Mouse (Mus musculus) 416B (cell line): ENCODE measurements at regions not wholly inside any gene's neighbourhood (a gene's known extent, or its start where the extent isn't known, plus 50 kb on each side); places are given as distances from the start of the nearest gene placed in this dataset.

Source experiments
- DNase-seq: peaks from one replicate; pipeline ENCODE4 v3.0.0; 2011; ENCODE audit warnings: low read depth

DNA sequence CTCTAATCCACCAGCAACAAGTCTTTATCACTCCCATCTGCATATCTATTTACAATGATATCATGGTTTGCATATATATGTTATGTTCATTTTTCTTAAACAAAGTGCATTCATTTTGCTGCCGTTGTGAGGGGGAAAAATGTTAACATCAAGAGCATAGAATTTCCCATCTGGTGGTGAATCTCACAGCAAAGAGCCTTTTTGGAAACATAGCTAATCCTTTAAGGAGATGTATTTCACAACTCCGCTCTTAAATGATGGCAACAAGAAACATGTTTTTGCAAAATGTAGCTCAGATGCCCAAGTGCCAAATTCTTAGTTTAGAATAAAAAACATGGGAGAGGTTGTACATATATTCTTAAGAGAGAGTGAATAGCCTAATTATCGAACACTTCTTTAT lies 99.3 kb upstream of the Col1a2 start:
- DNase-seq, result no peak

DNA sequence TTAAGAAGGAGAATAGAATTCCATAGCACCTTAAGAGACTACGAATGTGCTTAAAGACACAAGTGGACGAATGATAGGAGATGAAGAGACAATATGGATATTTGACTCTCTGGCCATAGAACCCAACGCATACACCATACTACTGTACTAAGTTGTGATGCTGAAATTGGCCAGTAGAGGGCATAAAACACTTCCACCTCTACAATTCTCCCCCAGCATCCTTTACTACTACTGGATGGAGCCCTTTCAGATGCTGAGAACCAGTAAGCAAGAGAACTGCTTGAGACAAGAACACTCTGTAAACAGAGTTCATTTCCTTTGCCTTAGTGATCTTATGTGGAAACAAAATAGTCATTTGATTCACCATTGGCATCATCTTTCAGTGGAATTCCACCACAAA lies 96.9 kb upstream of the Col1a2 start:
- DNase-seq, result peak; percentile 40

DNA sequence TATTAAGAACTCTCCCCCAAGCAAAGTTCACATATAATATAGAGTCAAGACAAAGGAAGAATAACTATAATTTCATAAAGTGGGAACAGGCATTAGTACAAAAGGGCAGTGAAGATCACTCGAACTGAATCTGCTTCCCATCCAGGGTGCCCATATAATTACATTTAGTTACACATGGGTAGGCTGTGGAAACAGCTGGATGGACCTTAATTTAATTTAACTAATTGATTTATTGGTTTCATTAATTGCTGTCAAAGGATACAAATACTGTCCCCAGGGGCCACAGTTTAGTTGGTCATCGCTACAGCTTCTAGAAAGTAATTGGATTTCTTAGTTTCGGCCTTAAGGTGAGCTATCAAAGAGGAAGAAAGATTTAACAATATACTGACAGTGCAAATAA lies 91.4 kb upstream of the Col1a2 start:
- DNase-seq, result no peak

DNA sequence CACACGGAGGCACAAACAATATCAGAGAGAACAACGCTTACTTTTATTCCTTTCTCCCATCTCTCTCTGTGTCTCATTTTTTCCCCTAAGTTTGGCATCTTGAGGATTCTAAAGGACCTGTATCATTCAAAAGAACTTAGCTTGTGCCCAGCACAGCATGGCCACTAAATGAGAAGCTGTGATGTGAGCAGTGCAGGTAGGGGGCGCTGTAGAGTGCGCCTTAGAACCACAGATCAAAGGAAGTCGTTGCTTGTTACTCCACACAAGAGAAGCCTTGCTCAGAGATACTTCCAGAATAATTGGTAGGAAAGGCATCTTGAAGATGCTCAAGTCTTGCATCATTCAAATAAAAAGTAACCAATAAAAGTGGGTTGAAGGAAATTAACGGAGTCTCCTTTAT lies 90.4 kb upstream of the Col1a2 start:
- DNase-seq, result peak; percentile 59

DNA sequence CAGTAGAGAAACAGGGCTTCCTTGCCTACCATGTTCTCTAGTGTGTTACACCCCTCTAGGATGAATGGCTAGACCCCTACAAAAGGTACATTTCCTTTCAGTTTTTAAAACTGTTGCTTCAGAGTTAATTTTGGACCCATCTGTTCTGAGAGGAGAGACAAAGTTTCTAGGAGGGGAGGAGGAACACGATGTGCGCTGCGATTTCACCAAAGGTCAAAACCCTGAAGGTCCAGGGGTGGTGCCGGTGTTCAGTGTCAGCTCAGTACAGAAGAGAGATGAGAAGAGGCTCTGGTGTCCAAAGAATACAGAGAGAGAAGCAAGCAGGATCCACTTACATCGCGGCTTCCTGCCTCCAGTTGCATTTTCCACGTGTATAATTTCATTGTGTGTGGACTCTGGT lies 89.4 kb upstream of the Col1a2 start:
- DNase-seq, result no peak

DNA sequence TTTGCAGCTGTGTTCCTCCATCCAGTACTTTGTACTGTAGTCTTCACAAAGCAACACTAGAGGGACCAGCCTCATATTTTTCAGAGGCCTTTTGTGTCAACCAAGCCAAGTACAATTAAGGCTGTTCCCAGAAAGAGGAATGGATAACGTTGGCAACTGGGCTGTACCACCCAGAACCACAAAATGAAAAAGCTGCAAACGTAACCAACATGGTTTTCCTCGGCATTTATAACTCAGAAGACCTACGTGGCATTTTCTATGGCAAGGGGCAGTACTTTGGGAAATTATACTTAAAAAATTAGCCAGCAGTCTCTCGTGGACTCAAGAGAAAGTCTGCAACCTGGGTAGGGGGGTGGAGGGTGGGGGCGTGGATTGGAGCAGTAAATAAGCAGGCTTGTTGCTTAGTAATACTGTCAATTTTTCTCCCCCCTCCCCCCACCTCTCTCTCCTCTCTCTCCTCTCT lies 87.3 kb upstream of the Col1a2 start:
- no peak for DNase-seq

DNA sequence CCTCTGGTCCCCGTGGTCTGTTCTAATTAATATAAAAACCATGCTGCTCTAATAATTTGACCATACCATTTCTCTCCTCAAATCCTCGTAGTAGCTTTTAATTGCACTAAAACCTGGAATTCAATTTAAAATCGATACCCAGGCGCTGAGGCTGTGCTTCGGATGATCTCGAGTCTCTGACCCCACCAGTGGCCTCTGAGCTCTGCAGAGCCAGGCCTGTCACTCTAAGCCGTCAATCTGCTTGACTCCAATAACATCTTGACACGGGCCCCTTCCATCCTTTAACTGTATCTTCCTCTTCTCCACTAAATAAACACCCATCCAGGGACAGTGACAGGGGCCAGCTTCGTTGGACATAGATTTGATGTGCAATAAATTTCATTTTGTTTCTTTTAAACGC lies 86.2 kb upstream of the Col1a2 start:
- no peak for DNase-seq

DNA sequence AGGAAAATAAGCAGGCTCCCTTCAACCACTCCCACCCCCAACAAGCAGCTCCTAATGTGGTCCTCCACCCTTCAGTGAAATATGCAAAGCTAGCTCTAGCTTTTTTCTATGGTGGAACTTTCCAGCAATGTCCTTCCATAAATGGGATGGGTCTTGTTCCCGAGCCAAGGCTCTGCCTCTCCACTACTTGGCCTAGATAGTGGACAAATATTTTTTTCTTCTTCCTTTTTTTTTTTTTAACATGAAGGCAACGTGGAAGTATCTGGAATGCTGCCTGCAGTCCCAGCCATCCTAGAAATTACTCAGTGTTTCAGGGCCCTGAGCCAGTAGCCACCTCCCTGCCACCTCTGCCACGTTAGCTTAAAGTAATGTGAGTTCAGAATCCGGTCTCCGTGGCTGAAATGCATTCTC lies 85.7 kb upstream of the Col1a2 start:
- no peak for DNase-seq

DNA sequence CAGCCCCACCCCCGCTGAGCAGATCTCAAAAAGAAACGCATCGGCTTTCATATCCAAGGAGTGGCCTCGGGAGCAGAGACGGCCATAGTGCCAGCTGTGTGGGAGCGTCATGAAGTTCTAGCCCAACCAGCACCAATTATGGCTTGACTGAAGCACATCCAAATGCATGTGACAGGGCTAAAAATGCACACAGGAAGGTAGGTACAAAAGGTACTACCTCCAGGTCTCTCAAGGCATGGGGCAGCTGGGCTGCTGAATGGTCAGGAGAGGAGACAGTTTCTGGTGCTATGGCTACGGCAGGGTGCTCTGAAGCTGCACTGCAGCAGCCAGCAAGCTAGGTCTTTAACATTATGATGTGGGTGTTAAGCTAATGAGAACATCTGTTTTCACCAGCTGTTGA lies 83.1 kb upstream of the Col1a2 start:
- no peak for DNase-seq

DNA sequence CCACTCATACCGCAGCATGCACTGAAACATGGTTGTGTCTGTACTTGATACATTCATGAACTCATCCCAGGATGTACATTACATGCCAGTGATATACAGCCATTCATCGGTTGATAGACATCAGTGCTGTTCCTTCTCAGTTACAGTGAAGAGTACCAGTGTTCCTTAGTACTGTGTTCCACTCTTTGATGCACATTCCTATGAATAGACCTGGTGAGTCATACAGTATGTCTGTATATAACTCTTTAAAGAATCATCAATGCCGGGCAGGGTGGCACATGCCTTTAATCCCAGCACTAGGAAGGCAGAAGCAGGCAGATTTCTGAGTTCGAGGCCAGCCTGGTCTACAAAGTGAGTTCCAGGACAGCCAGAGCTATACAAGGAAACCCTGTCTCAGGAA lies 77.5 kb upstream of the Col1a2 start:
- no peak for DNase-seq

DNA sequence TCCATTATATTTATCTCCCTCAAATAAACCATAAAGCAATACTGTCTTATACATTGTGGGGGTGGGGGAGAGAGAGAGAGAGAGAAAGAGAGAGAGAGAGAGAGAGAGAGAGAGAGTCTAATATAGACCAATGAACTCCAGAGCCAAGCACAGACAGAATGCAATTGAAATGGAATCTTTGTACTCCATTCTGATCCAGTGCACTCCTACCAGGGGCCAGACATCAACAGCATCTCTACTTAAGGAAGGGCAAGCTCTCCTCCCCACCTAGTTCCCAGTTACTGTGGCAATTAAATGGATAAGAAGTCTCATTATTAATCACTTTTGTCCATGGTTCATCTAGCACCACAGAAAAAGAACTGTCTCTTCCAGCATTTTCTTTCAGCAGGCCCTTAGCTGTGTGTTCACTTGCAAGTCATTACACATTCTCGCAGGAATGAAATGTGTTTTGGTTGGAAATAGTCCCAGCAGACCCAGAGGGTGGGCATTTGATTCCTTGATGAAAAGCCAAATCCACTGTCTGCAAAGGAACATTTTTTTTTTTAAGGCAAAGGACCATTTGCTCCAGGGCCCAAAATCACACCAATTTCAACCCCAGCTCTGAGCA lies 73.8 kb upstream of the Col1a2 start:
- DNase-seq, result no peak

DNA sequence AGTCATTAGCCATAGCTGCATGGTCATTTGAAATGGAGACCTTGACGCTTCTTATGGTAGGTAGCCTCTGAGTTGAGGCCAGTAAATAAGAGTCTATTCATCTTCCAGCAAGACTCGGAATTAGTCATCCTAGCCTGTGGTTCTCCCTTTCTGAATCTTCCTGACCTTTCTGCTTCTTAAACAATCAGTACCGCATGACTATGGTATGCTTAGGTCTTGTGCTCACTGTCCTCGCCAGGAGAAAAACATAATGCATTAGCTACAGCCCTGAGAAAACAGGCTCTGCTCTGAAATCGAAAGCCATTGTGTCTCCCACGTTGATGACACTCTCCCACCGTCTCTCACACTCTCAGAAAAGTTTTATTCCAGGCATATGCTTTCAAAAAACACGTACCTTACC lies 72.4 kb upstream of the Col1a2 start:
- DNase-seq, result no peak

DNA sequence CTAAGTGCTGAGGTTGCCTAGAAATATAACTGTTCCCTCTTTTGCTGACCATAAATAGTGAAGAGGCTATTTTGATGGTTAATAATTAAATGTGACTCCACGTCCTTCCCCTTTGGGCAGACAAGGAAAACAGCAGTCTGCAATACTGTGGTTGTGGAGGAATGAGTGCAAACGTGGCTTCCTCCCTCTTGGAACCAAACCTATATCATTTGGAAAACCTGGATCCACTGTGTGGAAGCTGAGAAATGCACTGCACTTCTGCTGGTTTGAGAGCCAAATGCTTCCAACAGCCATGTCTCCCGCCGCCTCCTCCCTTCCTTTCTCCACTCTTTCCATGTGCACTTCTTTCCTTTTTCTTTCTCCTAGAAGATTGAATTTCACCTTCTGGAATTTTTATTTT lies 68.2 kb upstream of the Col1a2 start:
- no peak for DNase-seq

DNA sequence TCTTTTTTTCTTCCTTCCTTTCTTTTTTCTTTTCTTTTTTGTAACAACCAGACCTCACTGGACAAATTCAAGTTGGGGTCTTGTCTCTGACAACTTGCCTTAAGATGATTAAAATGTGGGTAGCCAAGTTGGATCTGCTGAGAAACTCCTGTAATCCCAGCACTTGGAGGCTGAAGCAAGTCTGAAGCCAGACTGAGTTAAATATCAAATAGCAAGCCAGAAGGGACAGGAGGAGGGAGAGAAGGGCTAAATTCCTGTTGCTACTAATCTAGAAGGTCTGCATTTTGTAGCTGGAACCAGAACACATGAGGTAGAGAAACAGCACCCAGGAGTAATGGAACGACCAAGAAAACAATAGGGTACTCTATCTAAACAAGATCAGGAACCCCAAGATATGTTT lies 67.7 kb upstream of the Col1a2 start:
- no peak for DNase-seq

DNA sequence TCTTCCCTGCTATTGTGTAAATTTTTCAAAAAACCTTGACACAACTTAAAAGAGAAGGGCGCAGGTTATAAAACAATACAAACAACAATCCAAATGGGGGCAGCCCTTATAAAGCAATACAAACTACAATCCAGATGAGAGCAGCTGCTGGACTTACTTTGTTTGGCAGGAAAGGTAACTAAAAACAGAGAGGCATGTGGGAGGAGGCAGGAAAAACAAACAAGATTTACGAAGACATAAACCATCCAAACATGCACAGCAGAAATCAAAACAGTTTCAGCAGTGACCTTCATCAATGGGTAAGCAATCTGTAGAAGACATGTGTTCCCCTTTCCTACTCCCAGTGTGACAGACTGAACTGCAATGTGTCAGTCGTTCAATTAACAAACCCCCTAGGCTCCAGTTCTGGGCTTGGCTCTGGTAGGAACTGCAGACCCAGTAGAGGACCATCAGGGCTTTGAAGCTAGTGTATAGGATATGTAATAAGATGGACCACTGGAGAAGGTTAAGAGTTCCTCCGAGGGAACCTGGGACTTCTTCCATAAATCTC lies 62.9 kb upstream of the Col1a2 start:
- DNase-seq, result no peak

DNA sequence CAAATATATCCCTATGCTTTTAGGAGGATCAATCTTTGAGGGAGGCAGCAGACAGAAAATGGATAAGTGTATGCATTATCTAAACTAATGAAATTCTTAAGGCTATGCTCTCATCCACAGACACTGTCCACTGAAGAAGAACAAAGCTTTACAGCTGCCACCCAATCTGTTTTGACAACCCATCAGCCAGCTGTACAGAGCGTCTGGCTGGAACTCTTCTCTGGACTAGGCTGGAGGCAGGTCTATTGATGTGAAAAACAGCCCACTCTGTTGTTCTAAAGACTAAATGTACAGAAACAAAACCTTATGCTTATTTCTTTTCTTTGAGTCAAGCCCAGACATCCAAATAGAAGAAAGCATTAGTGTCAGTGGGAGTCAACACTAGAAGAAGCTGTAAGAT lies 58.7 kb upstream of the Col1a2 start:
- no peak for DNase-seq

DNA sequence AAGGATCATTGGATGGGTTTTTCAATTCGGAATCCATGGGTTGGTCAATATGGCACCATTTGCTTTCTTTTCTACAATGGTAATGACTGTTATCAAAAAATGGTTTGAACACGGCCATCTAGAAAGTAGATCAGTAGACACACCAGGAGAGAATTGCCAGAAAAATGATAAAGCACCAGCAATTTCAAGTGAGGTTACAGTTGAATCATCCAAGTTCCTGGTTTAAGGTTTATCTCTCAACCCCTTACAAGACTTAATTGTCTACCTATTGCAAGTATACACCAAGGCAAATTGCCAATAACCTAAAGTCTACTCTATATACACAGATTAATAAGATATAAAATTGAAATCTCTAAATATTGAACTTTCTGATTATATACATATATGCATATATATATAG lies 53.4 kb upstream of the Col1a2 start:
- DNase-seq, result no peak
